ENCODE assay signal across 9 mouse cellular contexts in the genomic region with DNA sequence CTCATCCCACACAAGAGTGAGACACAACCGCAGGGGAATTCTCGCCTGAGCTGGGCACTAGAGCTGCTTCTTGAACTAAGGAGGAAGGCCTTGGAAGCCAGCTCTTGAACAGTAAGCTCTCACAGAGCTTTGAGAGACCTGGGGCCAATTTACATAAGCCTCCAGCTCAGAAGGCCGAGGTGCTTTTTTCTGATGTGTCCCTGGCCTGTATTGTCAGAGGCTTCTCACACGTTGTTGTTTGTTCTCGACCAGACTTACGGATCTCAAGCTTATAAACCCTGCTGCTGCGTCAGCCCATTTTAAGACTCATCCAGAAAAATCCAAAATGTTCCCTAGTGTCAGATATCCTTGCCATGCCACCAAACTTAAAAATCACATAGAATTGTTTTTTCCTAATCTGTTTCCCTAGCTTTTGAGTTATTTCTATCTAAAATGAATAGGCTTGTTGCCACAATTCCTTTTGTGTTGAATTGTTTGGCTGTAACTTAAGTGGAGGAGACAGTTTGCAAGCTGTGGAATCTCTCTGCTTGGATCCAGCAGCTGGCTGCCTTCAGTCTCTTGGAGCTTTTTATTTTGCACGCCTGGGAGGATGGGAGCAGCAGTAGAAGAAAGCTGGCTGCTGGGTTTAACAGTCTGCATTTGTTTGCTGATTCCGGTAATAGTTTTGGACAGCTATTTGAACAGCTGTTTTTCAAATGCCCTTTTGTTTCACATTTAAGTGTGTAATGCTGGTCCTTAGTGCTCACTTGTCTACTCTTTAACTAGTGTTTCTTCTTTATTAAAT.
DNase-seq lines count a peak whose midpoint lies in the region; ATAC-seq and TF ChIP-seq lines count a peak whose summit lies in the region.
"Had no signal": no experiment of that assay in that cellular context is flagged by ENCODE, and none has a peak within 500 bp of the region (broad histone marks: within the 10 kb centered on the region; RNA-seq: fewer than 3 reads in every experiment).

No protein-coding gene starts in this region.

- DNase-seq in fibroblast of lung, adult 2 months (ENCODE audit: low read depth) = peak; percentile 54
- DNase-seq in kidney, adult 9 months = peak; percentile 44
- peak; percentile 71 for DNase-seq in limb, embryonic 14.5 days (ENCODE audit: low spot score)
- no peak for DNase-seq in adrenal gland, postnatal 4 days (ENCODE audit: low spot score in 2 of 2)
- no peak for DNase-seq in adrenal gland, adult 2 months

- H3K4me3 ChIP-seq in hindbrain, embryonic 15.5 days = no peak overlapping the region
- H3K4me3 ChIP-seq in hindbrain, embryonic 13.5 days = no peak overlapping the region
- no peak overlapping the region for H3K4me3 ChIP-seq in limb, embryonic 14.5 days (replicated peaks; ENCODE audit: low read length)
- H3K4me3 ChIP-seq in stomach, embryonic 14.5 days (ENCODE audit: low read depth, low read length) = no peak overlapping the region

- no peak overlapping the region for H3K4me2 ChIP-seq in hindbrain, embryonic 15.5 days
- no peak overlapping the region for H3K4me2 ChIP-seq in hindbrain, embryonic 13.5 days
- H3K4me2 ChIP-seq in limb, embryonic 14.5 days (replicated peaks; ENCODE audit: low read depth, low read length, severe bottlenecking) = no peak overlapping the region
- no peak overlapping the region for H3K4me2 ChIP-seq in stomach, embryonic 14.5 days (replicated peaks; ENCODE audit: low read depth, low read length)

- no peak overlapping the region for H3K9ac ChIP-seq in hindbrain, embryonic 15.5 days
- H3K9ac ChIP-seq in hindbrain, embryonic 13.5 days = no peak overlapping the region
- H3K9ac ChIP-seq in limb, embryonic 14.5 days (ENCODE audit: low read depth, low read length, severe bottlenecking) = no peak overlapping the region
- no peak overlapping the region for H3K9ac ChIP-seq in stomach, embryonic 14.5 days (replicated peaks; ENCODE audit: low read depth, low read length)

- no peak for TF ChIP-seq POLR2A in limb, embryonic 14.5 days (IDR thresholded peaks at IDR 0.05; ENCODE audit: borderline replicate concordance, extremely low read depth, insufficient read depth, insufficient read length)

- no peaks in the 10 kb centered on the region; the same call in 1 of the 2 replicates for H3K36me3 ChIP-seq in hindbrain, embryonic 15.5 days
- H3K36me3 ChIP-seq in hindbrain, embryonic 13.5 days = peaks cover 32% of the 10 kb centered on the region
- no peaks in the 10 kb centered on the region for H3K36me3 ChIP-seq in limb, embryonic 14.5 days (ENCODE audit: control insufficient read depth, insufficient read depth, low read length)
- H3K36me3 ChIP-seq in stomach, embryonic 14.5 days (ENCODE audit: control insufficient read depth, insufficient read depth, low read length) = no peaks in the 10 kb centered on the region

- no peaks in the 10 kb centered on the region for H3K4me1 ChIP-seq in hindbrain, embryonic 15.5 days (replicated peaks)
- peaks cover 3% of the 10 kb centered on the region; the same call in 1 of the 2 replicates for H3K4me1 ChIP-seq in hindbrain, embryonic 13.5 days (replicated peaks)
- peaks cover 9% of the 10 kb centered on the region; the same call in 1 of the 2 replicates for H3K4me1 ChIP-seq in limb, embryonic 14.5 days (ENCODE audit: control insufficient read depth, insufficient read depth, low read length)
- peaks cover 22% of the 10 kb centered on the region for H3K4me1 ChIP-seq in stomach, embryonic 14.5 days (ENCODE audit: control insufficient read depth, insufficient read depth, low read length)

- H3K27ac ChIP-seq in hindbrain, embryonic 15.5 days (replicated peaks) = 0 out of 2 replicates have a peak overlapping the region, but pooled peaks have one; percentile 14
- no peak overlapping the region for H3K27ac ChIP-seq in hindbrain, embryonic 13.5 days
- H3K27ac ChIP-seq in limb, embryonic 14.5 days (replicated peaks; ENCODE audit: low read depth, low read length) = peak overlapping the region; percentile 78
- peak overlapping the region; percentile 94 for H3K27ac ChIP-seq in stomach, embryonic 14.5 days (ENCODE audit: low read length)

- no peaks in the 10 kb centered on the region for H3K9me3 ChIP-seq in hindbrain, embryonic 15.5 days
- H3K9me3 ChIP-seq in hindbrain, embryonic 13.5 days = no peaks in the 10 kb centered on the region
- no peaks in the 10 kb centered on the region for H3K9me3 ChIP-seq in limb, embryonic 14.5 days (ENCODE audit: control insufficient read depth, low read length)
- no peaks in the 10 kb centered on the region for H3K9me3 ChIP-seq in stomach, embryonic 14.5 days (ENCODE audit: control insufficient read depth, low read depth, low read length)
- H3K9me3 ChIP-seq: G1E had no signal

- 42% methylated on average over 9 of the region's 9 CpGs for WGBS in hindbrain, embryonic 15.5 days
- 40% methylated on average over 9 of the region's 9 CpGs for WGBS in hindbrain, embryonic 13.5 days
- 38% methylated on average over 9 of the region's 9 CpGs for WGBS in limb, embryonic 14.5 days
- 30% methylated on average over 9 of the region's 9 CpGs for WGBS in stomach, embryonic 14.5 days

- H3K27me3 ChIP-seq in hindbrain, embryonic 15.5 days = no peaks in the 10 kb centered on the region
- H3K27me3 ChIP-seq in hindbrain, embryonic 13.5 days = no peaks in the 10 kb centered on the region
- H3K27me3 ChIP-seq in limb, embryonic 14.5 days (ENCODE audit: control insufficient read depth, insufficient read depth, low read length) = no peaks in the 10 kb centered on the region
- H3K27me3 ChIP-seq in stomach, embryonic 14.5 days (ENCODE audit: control insufficient read depth, insufficient read depth, low read length) = no peaks in the 10 kb centered on the region

- ATAC-seq in hindbrain, embryonic 15.5 days (ENCODE audit: low FRiP score, low read depth) = no peak
- ATAC-seq in hindbrain, embryonic 13.5 days (ENCODE audit: low FRiP score) = no peak
- ATAC-seq in limb, embryonic 14.5 days (ENCODE audit: low FRiP score, low read depth) = peak; percentile 84
- peak; percentile 71; the same call in 1 of the 2 replicates for ATAC-seq in stomach, embryonic 14.5 days (ENCODE audit: insufficient number of reproducible peaks, insufficient read depth, low FRiP score, low read depth)

Comparison
In these comparisons a context has a peak if more than half of its experiments do, and no peak if none do; other contexts are left out.
1. ATAC-seq: peak in limb, embryonic 14.5 days (single experiment) and stomach, embryonic 14.5 days (single experiment); none in hindbrain, embryonic 15.5 days (single experiment) and hindbrain, embryonic 13.5 days (single experiment).
2. DNase-seq: peak in fibroblast of lung, adult 2 months (single experiment), kidney, adult 9 months (single experiment) and limb, embryonic 14.5 days (single experiment); none in adrenal gland, postnatal 4 days (0 of 2) and adrenal gland, adult 2 months (single experiment).